Mouse (Mus musculus) bone marrow, adult 2 months (tissue): Measurements from ENCODE around the gene Lmtk2. TPM values are rescaled to one million over a fixed set of nuclear protein-coding genes. Genes with fewer than 3 reads are reported as not detected.
A peak's percentile ranks its signal among the peaks of the same experiment; 100 is the strongest.

ENCODE experiments used
- H3K27ac ChIP-seq: fragments of 200-500 bp; 2 replicates; pipeline ENCODE4 v1.5.1; 2012; ENCODE audit warnings: low read depth, mild to moderate bottlenecking, control low read depth, inconsistent platforms, low read length; ENCODE audit not compliant: control insufficient read depth, poor library complexity, insufficient read depth
- H3K4me1 ChIP-seq: fragments of 200-500 bp; 2 replicates; pipeline ENCODE4 v1.6.1; 2011; ENCODE audit warnings: low read length; ENCODE audit not compliant: control insufficient read depth, insufficient read depth
- H3K4me3 ChIP-seq: fragments of 200-500 bp; replicated peaks from 2 replicates; pipeline ENCODE3; 2011; ENCODE audit warnings: mild to moderate bottlenecking, low read depth, low read length, control low read depth; ENCODE audit not compliant: control insufficient read depth
- CTCF ChIP-seq: fragments of 200-500 bp; IDR thresholded peaks from 2 replicates; pipeline ENCODE4 v1.5.1; 2011; ENCODE audit warnings: low read length, control low read depth; ENCODE audit not compliant: control insufficient read depth, insufficient read depth
- POLR2A ChIP-seq: fragments of 200-500 bp; IDR thresholded peaks from 2 replicates; pipeline ENCODE4 v1.6.1; 2011; ENCODE audit warnings: low read depth, mild to moderate bottlenecking, control low read depth, low read length, borderline replicate concordance; ENCODE audit not compliant: control insufficient read depth
- WGBS: fragments of 180-500 bp; shearing (Covaris S2); methylation state at CpG from one replicate; pipeline ENCODE4 v1.1.7; 2018; 5-methylcytosine and 5-hydroxymethylcytosine counted together
- polyA plus RNA-seq: library from polyadenylated mRNA; stranded (reverse); fragments of >200 nt; gene quantifications from 2 replicates; pipeline ENCODE4 v1.2.4, GENCODE M21; 2011; ENCODE audit warnings: low replicate concordance; ENCODE audit not compliant: missing spikeins, insufficient read depth, insufficient read length

The Lmtk2 gene
- polyA plus RNA-seq, 1 experiment, result 5.5 TPM

- WGBS, result 48% methylated on average over 2 of the region's 2 CpGs
- no peak for TF ChIP-seq CTCF
- TF ChIP-seq POLR2A, result no peak
- Histone ChIP-seq H3K4me1 (peaks cover 7% of the 10 kb centered on the region), H3K4me3 (no peak overlapping the region), H3K27ac (no peak overlapping the region)
Measured at GRCm38 (mm10) chr5:144114068-144114467, 13.8 kb downstream of the Lmtk2 start.

GRCm38 (mm10) chr5:144114970-144115627, 14.9 kb downstream of the Lmtk2 start:
- Histone ChIP-seq H3K4me3 (no peak overlapping the region), H3K4me1 (peaks cover 5% of the 10 kb centered on the region), H3K27ac (no peak overlapping the region)
- WGBS, result 30% methylated on average over 5 of the region's 5 CpGs
- no peak for TF ChIP-seq CTCF
- TF ChIP-seq POLR2A, result no peak

- 69% methylated on average over 2 of the region's 2 CpGs for WGBS
- no peak overlapping the region for H3K4me3 ChIP-seq
- H3K27ac ChIP-seq, result no peak overlapping the region
- H3K4me1 ChIP-seq, result peaks cover 4% of the 10 kb centered on the region
- no peak for TF ChIP-seq CTCF
- no peak for TF ChIP-seq POLR2A
Measured at GRCm38 (mm10) chr5:144115628-144115977, 15.4 kb downstream of the Lmtk2 start.

- Histone ChIP-seq H3K27ac (no peak overlapping the region), H3K4me1 (peaks cover 4% of the 10 kb centered on the region), H3K4me3 (no peak overlapping the region)
- TF ChIP-seq POLR2A (no peak), CTCF (no peak)
- WGBS, result 87% methylated on average over 4 of the region's 4 CpGs
Measured at GRCm38 (mm10) chr5:144118271-144118670, 18.0 kb downstream of the Lmtk2 start.

GRCm38 (mm10) chr5:144119286-144119685, 19.1 kb downstream of the Lmtk2 start:
- TF ChIP-seq CTCF, result no peak
- H3K4me1 ChIP-seq, result peaks cover 2% of the 10 kb centered on the region; the same call in 1 of the 2 replicates
- 78% methylated on average over 2 of the region's 2 CpGs for WGBS

GRCm38 (mm10) chr5:144121489-144121888, 21.3 kb downstream of the Lmtk2 start:
- peaks cover 7% of the 10 kb centered on the region for H3K4me1 ChIP-seq
- no peak for TF ChIP-seq CTCF
- no peak for TF ChIP-seq POLR2A
- no peak overlapping the region for H3K4me3 ChIP-seq
- no peak overlapping the region for H3K27ac ChIP-seq

More at GRCm38 (mm10) chr5:144119286-144119685, 19.1 kb downstream of the Lmtk2 start:
- no peak overlapping the region for H3K27ac ChIP-seq
- H3K4me3 ChIP-seq, result no peak overlapping the region

- TF ChIP-seq CTCF (no peak), POLR2A (no peak)
- Histone ChIP-seq H3K4me1 (peaks cover 5% of the 10 kb centered on the region), H3K4me3 (peak overlapping the region; percentile 41), H3K27ac (no peak overlapping the region; the same call in 1 of the 2 replicates)
- 11% methylated on average over 9 of the region's 9 CpGs for WGBS
Measured at GRCm38 (mm10) chr5:144125979-144126755, 25.9 kb downstream of the Lmtk2 start.

GRCm38 (mm10) chr5:144143531-144143930, 43.3 kb downstream of the Lmtk2 start:
- 0 out of 2 replicates have a peak, but pooled peaks have one; percentile 22 for TF ChIP-seq CTCF
- no peak for TF ChIP-seq POLR2A
- 86% methylated on average over 5 of the region's 5 CpGs for WGBS
- Histone ChIP-seq H3K4me3 (no peak overlapping the region), H3K4me1 (no peaks in the 10 kb centered on the region), H3K27ac (no peak overlapping the region)
